Mouse (Mus musculus): ENCODE data around the gene Akap11. TPM values are rescaled to one million over a fixed set of nuclear protein-coding genes. Genes with fewer than 3 reads are reported as not detected.
A peak's percentile ranks its signal among the peaks of the same experiment; 100 is the strongest.
"Not testable (repeated sequence)": the region's sequence is repeated elsewhere in the genome, so short reads cannot be mapped to it uniquely, and the experiment has no call there.

Gene Akap11
- total RNA-seq (2022), result 10 to 100 TPM; 53.8 to 63.1 (median 59.4) TPM

- peak; percentile 96 for DNase-seq
Measured at GRCm38 (mm10) chr14:78536281-78537165, at the start of gene Akap11. Gene Akap11 (minus strand): TSS chr14:78536808.

DNA sequence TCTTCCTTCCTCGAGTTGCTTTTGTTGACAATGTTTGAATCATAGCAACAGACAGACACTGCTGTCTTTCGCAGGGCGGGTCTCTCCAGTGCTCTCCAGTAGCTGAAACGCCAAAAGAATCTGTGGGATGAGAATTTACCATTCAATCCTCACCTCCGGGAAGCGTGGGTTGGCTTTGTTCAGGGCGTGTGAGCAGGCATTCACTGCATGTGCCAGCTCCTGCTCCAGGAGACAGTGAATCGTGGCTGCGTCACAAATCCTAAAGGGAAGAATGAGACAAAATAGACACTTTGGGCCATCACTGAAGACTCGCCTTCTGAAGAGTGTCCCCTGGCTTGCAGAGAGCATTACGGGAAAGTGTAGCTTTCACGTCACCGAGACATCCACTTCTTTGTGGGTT is 47.6 kb upstream of the Akap11 start:
- no peak for DNase-seq

DNA sequence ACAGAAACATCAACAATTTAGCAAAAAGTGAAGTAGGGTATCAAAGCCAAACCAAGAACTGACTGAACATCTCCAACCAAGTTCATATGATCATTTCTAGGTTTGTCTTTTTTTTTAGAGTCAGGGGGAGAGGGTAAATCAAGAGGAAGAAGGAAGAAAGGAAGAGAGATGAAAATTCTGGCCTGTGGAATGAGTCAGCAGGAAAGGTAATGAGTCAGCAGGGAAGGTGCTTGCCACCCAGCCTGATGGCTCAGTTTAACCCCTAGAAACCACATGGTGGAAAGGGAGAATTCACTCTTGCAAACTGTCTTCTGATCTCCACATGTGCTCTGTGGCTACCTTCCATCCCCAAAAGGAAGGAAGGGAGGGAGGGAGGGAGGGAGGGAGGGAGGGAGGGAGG is 46.6 kb upstream of the Akap11 start:
- DNase-seq, result no peak

DNA sequence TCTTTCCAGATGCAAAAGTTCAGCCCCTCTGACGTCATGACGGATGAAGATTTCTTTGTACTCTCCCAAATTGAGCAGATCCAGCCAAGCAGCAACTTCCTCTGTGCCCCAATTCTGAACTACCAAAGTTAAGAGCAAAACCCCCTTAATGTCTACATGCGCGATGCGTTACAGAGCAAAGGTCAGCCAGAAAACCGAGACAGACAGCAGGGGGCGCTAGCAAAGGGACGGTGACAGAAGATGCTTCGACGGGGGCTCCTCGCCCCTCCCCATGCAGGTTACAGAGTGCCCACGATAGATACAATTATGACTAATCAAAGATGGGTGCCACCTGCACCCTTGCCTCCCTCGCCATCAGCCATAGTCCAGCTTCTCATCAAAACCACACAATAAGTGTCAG is 39.3 kb upstream of the Akap11 start:
- no peak for DNase-seq

DNA sequence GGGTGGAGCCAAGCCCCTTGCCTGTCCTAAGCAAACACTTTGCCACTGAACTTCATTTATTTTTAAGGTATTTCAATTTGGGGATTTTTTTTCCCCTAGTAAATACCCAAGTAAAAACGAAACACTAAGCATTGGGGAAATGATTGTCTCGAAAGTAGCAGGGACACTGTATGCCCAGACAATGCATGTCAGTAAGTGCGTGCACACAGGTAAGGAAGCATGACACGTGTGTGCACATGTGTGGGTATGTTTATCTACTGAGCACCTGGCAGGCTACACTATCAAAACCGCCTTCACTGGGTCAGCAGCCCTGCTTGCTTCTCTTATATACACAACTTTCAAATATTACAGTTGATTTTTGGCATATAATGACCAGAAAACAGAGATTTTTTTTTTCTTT is 31.8 kb upstream of the Akap11 start:
- no peak for DNase-seq

- no peak for DNase-seq
Measured at GRCm38 (mm10) chr14:78566431-78566830, 29.8 kb upstream of the Akap11 start.

GRCm38 (mm10) chr14:78564292-78564691 is 27.7 kb upstream of the Akap11 start:
- no peak for DNase-seq

DNA sequence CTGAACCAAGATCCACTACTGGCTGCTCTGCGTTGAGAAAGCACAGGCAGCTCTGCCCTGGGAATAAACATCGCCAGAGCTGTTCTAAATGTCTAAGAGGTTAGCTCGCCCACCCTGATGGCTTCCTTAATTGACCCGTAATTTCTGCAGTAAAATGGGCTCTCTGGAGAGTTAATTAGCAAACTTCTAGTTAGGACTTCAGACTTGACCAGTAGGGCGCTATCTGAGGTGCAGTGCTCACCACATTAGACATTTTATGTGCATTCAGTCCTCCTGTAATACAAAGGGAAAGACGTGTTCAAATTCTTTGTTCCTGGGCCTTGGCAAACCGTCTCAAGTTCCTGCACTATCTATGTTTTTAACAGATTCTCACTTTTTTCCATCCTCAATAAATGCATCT is 26.6 kb upstream of the Akap11 start:
- no peak for DNase-seq

GRCm38 (mm10) chr14:78562121-78562520 is 25.5 kb upstream of the Akap11 start:
- DNase-seq, result no peak

DNA sequence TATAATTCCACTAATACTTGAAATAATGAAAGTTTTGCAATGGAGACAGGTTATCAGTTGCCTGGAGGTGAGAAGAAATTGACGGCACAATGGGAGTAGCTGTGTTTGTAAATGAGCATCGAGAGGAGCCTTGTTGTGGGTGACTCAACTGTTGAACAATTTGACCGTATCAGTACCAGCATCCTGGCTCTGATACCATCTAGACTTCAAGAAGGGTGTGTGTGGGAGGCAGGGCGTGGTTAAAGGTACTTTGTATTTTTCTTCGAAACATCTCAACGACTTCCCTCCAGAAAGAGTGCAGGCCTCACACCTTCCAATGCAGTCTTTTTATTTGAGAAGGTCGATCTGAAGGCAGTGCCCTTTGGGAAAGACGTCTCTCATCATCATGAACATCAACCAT is 22.4 kb upstream of the Akap11 start:
- DNase-seq, result no peak

- not testable (repeated sequence) for DNase-seq
Measured at GRCm38 (mm10) chr14:78554830-78555229, 18.2 kb upstream of the Akap11 start.

DNA sequence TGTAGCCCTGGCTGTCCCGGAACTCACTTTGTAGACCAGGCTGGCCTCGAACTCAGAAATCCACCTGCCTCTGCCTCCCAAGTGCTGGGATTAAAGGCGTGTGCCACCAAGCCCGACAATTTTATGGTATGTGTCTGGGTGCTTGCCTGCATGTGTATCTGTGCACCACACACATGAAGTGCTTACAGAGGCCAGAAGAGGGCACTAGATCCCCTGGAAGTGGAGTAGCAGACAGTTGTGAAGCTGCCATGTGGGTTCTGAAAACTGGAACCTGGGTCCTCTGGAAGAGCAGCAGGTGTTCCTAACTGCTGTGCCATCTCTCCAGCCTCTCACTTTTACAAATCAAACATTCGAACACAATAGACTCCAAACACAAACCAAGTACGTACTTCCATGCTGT is 17.1 kb upstream of the Akap11 start:
- no peak for DNase-seq

- DNase-seq, result no peak
Measured at GRCm38 (mm10) chr14:78548807-78549206, 12.2 kb upstream of the Akap11 start.

DNA sequence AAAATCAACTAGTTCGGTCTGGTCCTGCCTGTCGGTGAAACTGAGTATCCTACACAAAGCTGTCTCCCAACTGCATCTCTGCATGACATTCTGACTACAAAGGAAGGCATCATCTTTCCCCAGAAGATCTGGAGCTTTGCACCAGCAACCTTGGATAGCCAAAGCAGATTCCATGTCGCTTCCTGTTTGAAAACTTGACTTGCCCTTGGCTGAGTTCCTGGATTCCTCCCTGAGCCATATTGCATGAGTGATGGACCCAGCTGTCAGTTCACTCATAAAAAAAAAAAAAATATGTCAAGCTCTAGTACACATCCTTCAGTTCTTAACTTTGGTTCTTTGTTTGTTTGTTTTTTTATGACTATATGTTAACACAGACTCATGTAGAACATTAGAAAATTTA is 4.7 kb upstream of the Akap11 start:
- DNase-seq, result peak; percentile 32

GRCm38 (mm10) chr14:78539821-78540220 is 3.2 kb upstream of the Akap11 start:
- DNase-seq, result no peak

- no peak for DNase-seq
Measured at GRCm38 (mm10) chr14:78538572-78539320, 2.1 kb upstream of the Akap11 start.

- DNase-seq, result no peak
Measured at GRCm38 (mm10) chr14:78537551-78537950, 943 bp upstream of the Akap11 start.

- no peak for DNase-seq
Measured at GRCm38 (mm10) chr14:78535366-78535765, 1.2 kb downstream of the Akap11 start.

- DNase-seq, result no peak
Measured at GRCm38 (mm10) chr14:78534651-78535050, 2.0 kb downstream of the Akap11 start.

DNA sequence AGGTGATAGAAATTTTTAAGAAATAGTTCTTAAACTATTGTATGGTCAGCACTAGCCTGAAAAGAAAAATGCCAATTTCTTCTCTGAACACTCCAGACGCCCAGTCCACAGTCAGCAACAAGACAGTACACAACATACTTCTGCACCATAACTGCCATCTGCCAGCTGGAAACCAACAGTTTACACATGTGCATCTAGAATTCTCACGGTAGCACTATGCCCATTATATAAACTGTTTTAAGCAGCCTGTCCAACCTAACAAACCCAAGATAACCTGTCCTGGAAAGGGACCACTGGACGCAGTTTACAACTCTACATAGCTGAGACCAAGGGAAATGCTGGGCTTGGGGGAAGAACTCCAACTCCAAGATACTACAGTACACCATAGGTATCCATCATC is 2.9 kb downstream of the Akap11 start:
- no peak for DNase-seq

DNA sequence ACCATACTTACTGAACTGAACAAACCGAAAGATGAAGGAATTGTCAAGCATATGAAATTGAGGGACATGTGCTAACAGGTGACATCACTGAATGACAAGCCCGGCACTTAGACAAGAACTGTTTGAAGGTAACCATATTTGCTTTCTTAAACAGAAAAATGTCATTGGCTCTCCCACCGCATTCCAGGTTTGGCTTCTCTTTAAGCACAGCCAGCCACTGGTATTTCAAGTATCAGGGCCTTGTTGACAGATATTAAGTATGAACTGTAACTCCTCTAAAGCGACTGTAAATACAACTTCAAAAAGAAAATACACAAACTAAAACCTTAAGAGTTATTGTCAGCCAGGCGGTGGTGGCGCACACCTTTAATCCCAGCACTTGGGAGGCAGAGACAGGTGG is 4.3 kb downstream of the Akap11 start:
- no peak for DNase-seq

DNA sequence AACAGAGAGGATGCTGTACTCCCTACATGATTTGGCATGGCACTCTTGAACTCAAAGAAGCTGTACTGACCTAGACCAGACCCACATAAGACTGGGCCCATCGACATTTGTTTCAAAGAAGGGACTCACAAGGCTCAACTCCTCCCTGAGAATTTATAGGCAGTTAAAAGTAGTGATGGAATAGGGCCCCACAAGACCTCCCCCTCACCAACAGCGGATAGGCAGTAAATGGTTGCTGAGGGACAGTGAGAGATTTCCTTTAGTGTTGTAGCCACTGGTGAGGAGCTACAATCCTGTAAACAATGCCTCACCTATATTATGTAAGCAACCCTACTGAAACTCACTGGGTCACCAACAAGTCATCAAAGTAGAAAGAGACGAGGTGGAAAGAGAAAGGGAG is 6.4 kb downstream of the Akap11 start:
- no peak for DNase-seq

GRCm38 (mm10) chr14:78528461-78529425 is 7.9 kb downstream of the Akap11 start:
- DNase-seq, result no peak

Data from adrenal gland, adult 8-10 months (tissue).